Mouse (Mus musculus) myocyte (in vitro differentiated cells): ENCODE results near the gene Hpgd. TPM values are rescaled to one million over a fixed set of nuclear protein-coding genes. Genes with fewer than 3 reads are reported as not detected.
A peak's percentile ranks its signal among the peaks of the same experiment; 100 is the strongest.

ENCODE experiments used
- H3K27me3 ChIP-seq: one replicate; pipeline ENCODE4 v1.6.1; 2011; ENCODE audit not compliant: control insufficient read depth, insufficient read depth, insufficient read length
- H3K36me3 ChIP-seq: one replicate; pipeline ENCODE4 v1.6.1; 2011; ENCODE audit not compliant: control insufficient read depth, insufficient read depth
- H3K4me2 ChIP-seq: one replicate; pipeline ENCODE4 v1.6.1; 2011; ENCODE audit warnings: low read depth, control low read depth
- H3K4me3 ChIP-seq: one replicate; pipeline ENCODE4 v1.5.1; 2011; ENCODE audit warnings: mild to moderate bottlenecking, control low read depth, moderate library complexity
- H3K79me2 ChIP-seq: one replicate; pipeline ENCODE4 v1.6.1; 2011; ENCODE audit not compliant: control insufficient read depth, insufficient read depth
- H3ac ChIP-seq: one replicate; pipeline ENCODE4 v1.6.1; 2011; ENCODE audit not compliant: control insufficient read depth, insufficient read length
- CEBPB ChIP-seq: IDR thresholded peaks from 2 replicates; pipeline ENCODE4 v1.6.1; 2011; ENCODE audit warnings: mild to moderate bottlenecking, moderate library complexity; ENCODE audit not compliant: poor library complexity, insufficient read depth, severe bottlenecking
- E2F4 ChIP-seq: IDR thresholded peaks from one replicate; pipeline ENCODE4 v1.6.1; 2011; ENCODE audit warnings: mild to moderate bottlenecking, control low read depth, moderate library complexity; ENCODE audit not compliant: insufficient read depth
- MAX ChIP-seq: IDR thresholded peaks from one replicate; pipeline ENCODE4 v1.6.1; 2011; ENCODE audit warnings: low read depth, mild to moderate bottlenecking, control low read depth
- MYOD1 ChIP-seq, 3 experiments: IDR thresholded peaks; one replicate each; pipeline ENCODE4 v1.6.1; 2011; ENCODE audit warnings: control low read depth in 2 of 3, low read depth in 2 of 3, mild to moderate bottlenecking in 2 of 3, moderate library complexity in 1 of 3; ENCODE audit not compliant: insufficient read length in 2 of 3, control insufficient read depth in 1 of 3
- MYOG ChIP-seq, 3 experiments: IDR thresholded peaks; one replicate each; pipeline ENCODE4 v1.6.1; 2011; ENCODE audit warnings: control low read depth in 2 of 3, low read depth in 2 of 3, mild to moderate bottlenecking in 2 of 3; ENCODE audit not compliant: insufficient read length in 2 of 3, control insufficient read depth in 1 of 3, insufficient read depth in 1 of 3
- POLR2A ChIP-seq: IDR thresholded peaks from one replicate; pipeline ENCODE4 v1.6.1; 2011; ENCODE audit warnings: low read depth, mild to moderate bottlenecking, control low read depth, moderate library complexity; ENCODE audit not compliant: insufficient read length
- POLR2AphosphoS2 ChIP-seq: IDR thresholded peaks from one replicate; pipeline ENCODE4 v1.6.1; 2011; ENCODE audit warnings: low read depth, control low read depth; ENCODE audit not compliant: insufficient read length
- REST ChIP-seq: IDR thresholded peaks from one replicate; pipeline ENCODE4 v1.6.1; 2011; ENCODE audit warnings: mild to moderate bottlenecking, control low read depth, moderate library complexity; ENCODE audit not compliant: insufficient read depth, insufficient read length
- SRF ChIP-seq: IDR thresholded peaks from one replicate; pipeline ENCODE4 v1.6.1; 2011; ENCODE audit warnings: low read depth; ENCODE audit not compliant: control insufficient read depth, insufficient read length
- TCF12 ChIP-seq: IDR thresholded peaks from one replicate; pipeline ENCODE4 v1.6.1; 2011; ENCODE audit warnings: mild to moderate bottlenecking, control low read depth; ENCODE audit not compliant: poor library complexity, insufficient read depth, severe bottlenecking
- TCF3 ChIP-seq: IDR thresholded peaks from one replicate; pipeline ENCODE4 v1.6.1; 2011; ENCODE audit warnings: low read depth, control low read depth; ENCODE audit not compliant: insufficient read length
- USF1 ChIP-seq: IDR thresholded peaks from one replicate; pipeline ENCODE4 v1.6.1; 2011; ENCODE audit warnings: low read depth, mild to moderate bottlenecking, control low read depth, moderate library complexity
- polyA plus RNA-seq: library from polyadenylated mRNA; unstranded; fragments of >200 nt; fragmentation: generic; extraction: Trizol; gene quantifications from one replicate; pipeline ENCODE4 v1.2.1, GENCODE M21; 2012; ENCODE audit warnings: missing spikeins

The Hpgd gene
- polyA plus RNA-seq, 1 experiment: 0.13 TPM

- Histone ChIP-seq H3K36me3 (no peaks in the 10 kb centered on the region), H3ac (no peak overlapping the region), H3K4me2 (no peak overlapping the region), H3K27me3 (no peaks in the 10 kb centered on the region), H3K79me2 (no peaks in the 10 kb centered on the region), H3K4me3 (no peak overlapping the region)
- no peak for TF ChIP-seq POLR2AphosphoS2
- no peak for TF ChIP-seq MYOG (IDR thresholded peaks at IDR 0.05; ENCODE audit: control insufficient read depth in 1 of 3, insufficient read depth in 1 of 3, insufficient read length in 2 of 3, low read depth in 2 of 3)
- no peak for TF ChIP-seq TCF3
- TF ChIP-seq MAX: no peak
- no peak for TF ChIP-seq TCF12
- no peak for TF ChIP-seq SRF
- TF ChIP-seq E2F4: no peak
- TF ChIP-seq REST: no peak
- TF ChIP-seq MYOD1 (IDR thresholded peaks at IDR 0.05; ENCODE audit: control insufficient read depth in 1 of 3, insufficient read length in 2 of 3, low read depth in 2 of 3): no peak
- TF ChIP-seq USF1: no peak
- TF ChIP-seq CEBPB: no peak
- TF ChIP-seq POLR2A: no peak
These were observed 21.5 kb upstream of the Hpgd start for GRCm38 (mm10) chr8:56272934-56273333.

DNA sequence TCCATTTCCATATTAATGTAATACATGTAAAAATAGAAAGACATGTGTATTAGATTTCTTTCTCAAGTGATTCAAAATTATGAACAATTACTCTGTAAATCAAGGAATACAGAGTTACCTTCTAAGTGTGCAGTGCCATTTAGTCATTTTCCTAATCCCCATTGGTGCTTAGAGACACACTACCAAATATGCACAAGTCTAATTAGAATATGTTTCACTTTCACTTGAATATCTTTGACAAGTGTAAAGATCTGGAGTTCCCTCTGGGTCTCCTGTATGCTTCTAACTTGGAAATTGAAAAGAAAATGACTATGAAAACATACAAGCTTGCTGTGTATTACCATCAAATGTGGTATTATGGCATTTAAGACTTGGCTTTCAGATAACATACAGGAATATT is 19.1 kb upstream of the Hpgd start:
- TF ChIP-seq CEBPB: no peak
- TF ChIP-seq MYOG (IDR thresholded peaks at IDR 0.05; ENCODE audit: control insufficient read depth in 1 of 3, insufficient read depth in 1 of 3, insufficient read length in 2 of 3, low read depth in 2 of 3): no peak
- no peak for TF ChIP-seq USF1
- TF ChIP-seq E2F4: no peak
- no peak for TF ChIP-seq REST
- no peak for TF ChIP-seq MAX
- no peak for TF ChIP-seq POLR2A
- no peak for TF ChIP-seq MYOD1 (IDR thresholded peaks at IDR 0.05; ENCODE audit: control insufficient read depth in 1 of 3, insufficient read length in 2 of 3, low read depth in 2 of 3)
- Histone ChIP-seq H3K36me3 (no peaks in the 10 kb centered on the region), H3K79me2 (no peaks in the 10 kb centered on the region), H3K27me3 (no peaks in the 10 kb centered on the region), H3K4me2 (no peak overlapping the region), H3K4me3 (no peak overlapping the region), H3ac (no peak overlapping the region)

DNA sequence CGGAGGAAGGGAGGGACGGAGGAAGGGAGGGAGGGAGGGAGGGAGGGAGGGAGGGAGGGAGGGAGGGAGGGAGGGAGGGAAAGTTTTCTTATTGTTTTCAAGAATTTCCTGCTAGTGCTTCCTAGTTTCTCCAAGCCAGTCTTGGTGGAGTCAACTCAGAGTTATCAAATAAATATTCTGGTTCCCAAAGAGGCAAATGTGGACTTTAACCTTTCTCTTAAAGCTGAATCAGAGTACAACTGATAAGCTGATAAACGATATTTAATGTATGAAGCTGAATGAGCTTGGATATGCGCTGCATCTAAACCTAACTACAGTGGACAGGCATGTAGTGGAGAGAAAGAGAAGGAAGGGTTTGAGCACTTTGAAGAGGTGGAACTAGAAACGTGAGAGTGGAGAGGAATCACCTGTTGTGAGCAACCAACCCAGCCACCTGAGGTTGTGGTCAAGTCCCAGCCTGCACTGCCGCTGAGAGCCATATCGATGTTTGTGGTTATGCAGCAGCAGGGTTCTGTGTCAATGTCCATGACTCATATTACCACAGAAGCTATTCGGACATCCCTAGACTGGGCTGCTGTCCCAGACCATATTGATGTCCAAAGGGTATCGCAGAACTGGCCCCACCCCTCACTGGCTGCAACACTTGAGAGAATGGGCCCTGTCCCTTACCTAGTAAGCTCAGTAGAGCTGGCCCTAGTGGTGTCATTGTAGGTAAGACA is 16.4 kb upstream of the Hpgd start:
- no peak overlapping the region for H3K4me3 ChIP-seq

GRCm38 (mm10) chr8:56278545-56279063 is 15.8 kb upstream of the Hpgd start:
- Histone ChIP-seq H3K4me2 (peak overlapping the region; percentile 53), H3K4me3 (no peak overlapping the region), H3K79me2 (no peaks in the 10 kb centered on the region), H3K27me3 (no peaks in the 10 kb centered on the region), H3ac (no peak overlapping the region), H3K36me3 (no peaks in the 10 kb centered on the region)
- peak in 1 of 3 experiments; percentile 40 for TF ChIP-seq MYOD1 (IDR thresholded peaks at IDR 0.05; ENCODE audit: control insufficient read depth in 1 of 3, insufficient read length in 2 of 3, low read depth in 2 of 3)
- no peak for TF ChIP-seq REST
- TF ChIP-seq USF1: peak; percentile 81
- TF ChIP-seq MYOG (IDR thresholded peaks at IDR 0.05; ENCODE audit: control insufficient read depth in 1 of 3, insufficient read depth in 1 of 3, insufficient read length in 2 of 3, low read depth in 2 of 3): no peak

More for the DNA sequence above, 16.4 kb upstream of the Hpgd start:
- Histone ChIP-seq H3ac (no peak overlapping the region), H3K4me2 (peak overlapping the region; percentile 53), H3K27me3 (no peaks in the 10 kb centered on the region), H3K79me2 (no peaks in the 10 kb centered on the region), H3K36me3 (no peaks in the 10 kb centered on the region)
- peak; percentile 3 to 90 (median 73) for TF ChIP-seq MYOG (IDR thresholded peaks at IDR 0.05; ENCODE audit: control insufficient read depth in 1 of 3, insufficient read depth in 1 of 3, insufficient read length in 2 of 3, low read depth in 2 of 3)
- peak; percentile 7 for TF ChIP-seq SRF
- no peak for TF ChIP-seq POLR2A
- peak; percentile 24 to 93 (median 85) for TF ChIP-seq MYOD1 (IDR thresholded peaks at IDR 0.05; ENCODE audit: control insufficient read depth in 1 of 3, insufficient read length in 2 of 3, low read depth in 2 of 3)
- peak; percentile 70 for TF ChIP-seq TCF3
- no peak for TF ChIP-seq REST
- no peak for TF ChIP-seq MAX
- peak; percentile 56 for TF ChIP-seq TCF12
- no peak for TF ChIP-seq POLR2AphosphoS2

DNA sequence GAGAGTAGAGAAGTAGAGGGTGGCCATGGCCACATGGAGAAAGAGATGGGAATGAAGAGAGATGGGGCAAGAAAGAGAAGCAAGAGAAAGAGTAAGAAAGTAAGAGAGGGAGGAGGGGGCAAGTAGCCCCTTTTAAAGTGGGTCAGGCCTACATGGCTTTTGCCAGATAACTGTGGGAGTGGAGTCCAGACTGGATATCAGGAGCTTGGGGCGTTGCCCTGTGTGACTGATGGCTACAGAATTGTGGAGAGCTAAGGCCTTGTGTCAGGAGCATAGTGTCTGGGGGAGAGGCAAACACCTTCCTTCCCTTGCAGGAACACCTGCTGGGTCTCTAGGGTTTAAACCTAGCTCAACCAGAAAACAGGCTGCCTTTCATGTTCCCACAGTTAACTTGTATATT is 10.4 kb upstream of the Hpgd start:
- H3K27me3 ChIP-seq: no peaks in the 10 kb centered on the region
- H3K4me3 ChIP-seq: no peak overlapping the region
- TF ChIP-seq USF1: no peak
- TF ChIP-seq MAX: no peak
- no peak for TF ChIP-seq TCF3
- TF ChIP-seq CEBPB: no peak
- TF ChIP-seq MYOD1 (IDR thresholded peaks at IDR 0.05; ENCODE audit: control insufficient read depth in 1 of 3, insufficient read length in 2 of 3, low read depth in 2 of 3): no peak
- TF ChIP-seq E2F4: no peak
- TF ChIP-seq MYOG (IDR thresholded peaks at IDR 0.05; ENCODE audit: control insufficient read depth in 1 of 3, insufficient read depth in 1 of 3, insufficient read length in 2 of 3, low read depth in 2 of 3): no peak
- TF ChIP-seq POLR2A: no peak
- TF ChIP-seq POLR2AphosphoS2: no peak
- TF ChIP-seq SRF: no peak
- H3K4me2 ChIP-seq: no peak overlapping the region
- no peaks in the 10 kb centered on the region for H3K79me2 ChIP-seq
- H3ac ChIP-seq: no peak overlapping the region
- no peaks in the 10 kb centered on the region for H3K36me3 ChIP-seq
